Mouse (Mus musculus) MEL (cell line): Measurements from ENCODE around the gene Lamp1. TPM values are rescaled to one million over a fixed set of nuclear protein-coding genes. Genes with fewer than 3 reads are reported as not detected.
A peak's percentile ranks its signal among the peaks of the same experiment; 100 is the strongest.

Experiments
- DNase-seq: peaks from one replicate; pipeline ENCODE4 v3.0.0; 2011; ENCODE audit warnings: low read depth, low spot score
- H3K27ac ChIP-seq: 2 replicates; pipeline ENCODE4 v1.5.1; 2012; ENCODE audit warnings: low read depth, mild to moderate bottlenecking, control low read depth, low read length, moderate library complexity; ENCODE audit not compliant: control insufficient read depth
- H3K27me3 ChIP-seq, 2 experiments: fragments of 150-350 bp in 1 of 2; sonication (generic) in 1 of 2; 2 replicates each; pipeline ENCODE4 v1.6.1; 2012; ENCODE audit warnings: low read length in 2 of 2, mild to moderate bottlenecking in 2 of 2, improper control_type of control experiment in 1 of 2, moderate library complexity in 1 of 2; ENCODE audit not compliant: insufficient read depth in 2 of 2, control insufficient read depth in 1 of 2
- H3K36me3 ChIP-seq, 2 experiments: 2 replicates each; pipeline ENCODE4 v1.6.1; 2012 to 2014; ENCODE audit warnings: low read length in 2 of 2, improper control_type of control experiment in 1 of 2, inconsistent platforms in 1 of 2, mild to moderate bottlenecking in 1 of 2; ENCODE audit not compliant: insufficient read depth in 2 of 2, control insufficient read depth in 1 of 2
- H3K4me1 ChIP-seq, 2 experiments: fragments of 150-350 bp in 1 of 2; sonication (generic) in 1 of 2; 2 replicates each; pipeline ENCODE4 v1.6.1; 2012; ENCODE audit warnings: low read length in 2 of 2, improper control_type of control experiment in 1 of 2, mild to moderate bottlenecking in 1 of 2; ENCODE audit not compliant: insufficient read depth in 2 of 2, control insufficient read depth in 1 of 2
- H3K4me3 ChIP-seq, 2 experiments: fragments of 150-350 bp in 1 of 2; sonication (generic) in 1 of 2; 2 replicates each; pipeline ENCODE4 v1.5.1; 2012; ENCODE audit warnings: low read depth in 2 of 2, low read length in 2 of 2, mild to moderate bottlenecking in 2 of 2, moderate library complexity in 2 of 2, control low read depth in 1 of 2, improper control_type of control experiment in 1 of 2; ENCODE audit not compliant: control insufficient read depth in 1 of 2, insufficient read depth in 1 of 2
- H3K79me2 ChIP-seq: 2 replicates; pipeline ENCODE4 v1.6.1; 2012; ENCODE audit warnings: mild to moderate bottlenecking, low read length, moderate library complexity; ENCODE audit not compliant: control insufficient read depth, poor library complexity, insufficient read depth
- H3K9ac ChIP-seq: 2 replicates; pipeline ENCODE4 v1.6.1; 2012; ENCODE audit warnings: low read depth, mild to moderate bottlenecking, control low read depth, low read length, moderate library complexity; ENCODE audit not compliant: control insufficient read depth, poor library complexity, severe bottlenecking
- H3K9me3 ChIP-seq: fragments of 150-350 bp; sonication (generic); replicated peaks from 2 replicates; pipeline ENCODE4 v1.6.1; 2012; ENCODE audit warnings: mild to moderate bottlenecking, low read length, improper control_type of control experiment, moderate library complexity; ENCODE audit not compliant: insufficient read depth
- BHLHE40 ChIP-seq: IDR thresholded peaks from 2 replicates; pipeline ENCODE4 v1.6.1; 2012; ENCODE audit warnings: low read depth, mild to moderate bottlenecking, inconsistent platforms, low read length, improper control_type of control experiment, borderline replicate concordance
- CHD2 ChIP-seq: IDR thresholded peaks from 2 replicates; pipeline ENCODE4 v1.6.1; 2011; ENCODE audit warnings: low read length, improper control_type of control experiment
- E2F4 ChIP-seq: IDR thresholded peaks from 2 replicates; pipeline ENCODE4 v1.6.1; 2011; ENCODE audit warnings: low read depth, low read length, improper control_type of control experiment, borderline replicate concordance
- EP300 ChIP-seq, 2 experiments: IDR thresholded peaks; 2 replicates each; pipeline ENCODE4 v1.6.1; 2011; ENCODE audit warnings: improper control_type of control experiment in 2 of 2, low read length in 2 of 2, low read depth in 1 of 2, mild to moderate bottlenecking in 1 of 2
- ETS1 ChIP-seq: IDR thresholded peaks from 2 replicates; pipeline ENCODE4 v1.6.1; 2012; ENCODE audit warnings: low read depth, mild to moderate bottlenecking, inconsistent platforms, low read length, improper control_type of control experiment, moderate library complexity
- GABPA ChIP-seq: IDR thresholded peaks from 2 replicates; pipeline ENCODE4 v1.6.1; 2012; ENCODE audit warnings: low read depth, mild to moderate bottlenecking, inconsistent platforms, low read length, improper control_type of control experiment, moderate library complexity
- GATA1 ChIP-seq: IDR thresholded peaks from 2 replicates; pipeline ENCODE4 v1.6.1; 2011; ENCODE audit warnings: low read depth, low read length, improper control_type of control experiment
- HCFC1 ChIP-seq: IDR thresholded peaks from 2 replicates; pipeline ENCODE4 v1.6.1; 2012; ENCODE audit warnings: low read depth, mild to moderate bottlenecking, inconsistent platforms, low read length, improper control_type of control experiment, moderate library complexity
- JUND ChIP-seq: IDR thresholded peaks from 2 replicates; pipeline ENCODE4 v1.6.1; 2011; ENCODE audit warnings: low read depth, mild to moderate bottlenecking, improper control_type of control experiment, low read length
- MAFK ChIP-seq: IDR thresholded peaks from 2 replicates; pipeline ENCODE4 v1.6.1; 2011; ENCODE audit warnings: low read depth, mild to moderate bottlenecking, low read length, improper control_type of control experiment, borderline replicate concordance
- MAX ChIP-seq: IDR thresholded peaks from 2 replicates; pipeline ENCODE4 v1.6.1; 2011; ENCODE audit warnings: low read length, improper control_type of control experiment
- MAZ ChIP-seq: IDR thresholded peaks from 2 replicates; pipeline ENCODE4 v1.6.1; 2012; ENCODE audit warnings: low read depth, mild to moderate bottlenecking, inconsistent platforms, low read length, improper control_type of control experiment
- MXI1 ChIP-seq: IDR thresholded peaks from 2 replicates; pipeline ENCODE4 v1.6.1; 2011; ENCODE audit warnings: mild to moderate bottlenecking, low read depth, low read length, improper control_type of control experiment
- NELFE ChIP-seq: IDR thresholded peaks from 2 replicates; pipeline ENCODE4 v1.6.1; 2011; ENCODE audit warnings: low read depth, low read length, improper control_type of control experiment
- NRF1 ChIP-seq: IDR thresholded peaks from 2 replicates; pipeline ENCODE4 v1.6.1; 2014; ENCODE audit warnings: low read depth, mild to moderate bottlenecking, inconsistent platforms, low read length, improper control_type of control experiment, moderate library complexity; ENCODE audit not compliant: poor library complexity, insufficient read depth, severe bottlenecking
- POLR2A ChIP-seq, 2 experiments: IDR thresholded peaks; 2 replicates each; pipeline ENCODE4 v1.6.1; 2011 to 2012; ENCODE audit warnings: low read length in 2 of 2, mild to moderate bottlenecking in 2 of 2, control low read depth in 1 of 2, improper control_type of control experiment in 1 of 2, low read depth in 1 of 2, moderate library complexity in 1 of 2; ENCODE audit not compliant: control insufficient read depth in 1 of 2, insufficient read depth in 1 of 2, poor library complexity in 1 of 2
- POLR2AphosphoS2 ChIP-seq: IDR thresholded peaks from 2 replicates; pipeline ENCODE4 v1.6.1; 2011; ENCODE audit warnings: low read length, improper control_type of control experiment
- POLR2AphosphoS5 ChIP-seq: IDR thresholded peaks from 2 replicates; pipeline ENCODE4 v1.6.1; 2012; ENCODE audit warnings: low read depth, borderline replicate concordance, mild to moderate bottlenecking, inconsistent platforms, low read length, moderate library complexity, mixed read lengths
- RAD21 ChIP-seq: IDR thresholded peaks from 2 replicates; pipeline ENCODE4 v1.6.1; 2011; ENCODE audit warnings: mild to moderate bottlenecking, low read depth, low read length, improper control_type of control experiment
- RCOR1 ChIP-seq: IDR thresholded peaks from 2 replicates; pipeline ENCODE4 v1.6.1; 2012; ENCODE audit warnings: low read depth, mild to moderate bottlenecking, inconsistent platforms, low read length, improper control_type of control experiment
- SMC3 ChIP-seq: IDR thresholded peaks from 2 replicates; pipeline ENCODE4 v1.6.1; 2011; ENCODE audit warnings: low read depth, low read length, improper control_type of control experiment
- TAL1 ChIP-seq: IDR thresholded peaks from 2 replicates; pipeline ENCODE4 v1.6.1; 2012; ENCODE audit warnings: mild to moderate bottlenecking, inconsistent platforms, low read length, moderate library complexity, mixed read lengths
- TBP ChIP-seq: IDR thresholded peaks from 2 replicates; pipeline ENCODE4 v1.8.0; 2011; ENCODE audit warnings: low read depth, low read length, improper control_type of control experiment
- TCF12 ChIP-seq: IDR thresholded peaks from 2 replicates; pipeline ENCODE4 v1.6.1; 2014; ENCODE audit warnings: low read depth, mild to moderate bottlenecking, inconsistent platforms, low read length, improper control_type of control experiment, moderate library complexity
- UBTF ChIP-seq: IDR thresholded peaks from 2 replicates; pipeline ENCODE4 v1.6.1; 2012; ENCODE audit warnings: low read depth, mild to moderate bottlenecking, inconsistent platforms, low read length, improper control_type of control experiment, moderate library complexity, borderline replicate concordance; ENCODE audit not compliant: insufficient read depth
- USF1 ChIP-seq: IDR thresholded peaks from 2 replicates; pipeline ENCODE4 v1.6.1; 2014; ENCODE audit warnings: low read depth, mild to moderate bottlenecking, inconsistent platforms, low read length, improper control_type of control experiment, moderate library complexity
- ZC3H11A ChIP-seq: IDR thresholded peaks from 2 replicates; pipeline ENCODE4 v1.6.1; 2012; ENCODE audit warnings: low read depth, mild to moderate bottlenecking, inconsistent platforms, low read length, improper control_type of control experiment
- ZKSCAN1 ChIP-seq: IDR thresholded peaks from 2 replicates; pipeline ENCODE4 v1.6.1; 2012; ENCODE audit warnings: low read depth, mild to moderate bottlenecking, inconsistent platforms, low read length, improper control_type of control experiment, moderate library complexity
- ZMIZ1 ChIP-seq: IDR thresholded peaks from 2 replicates; pipeline ENCODE4 v1.6.1; 2012; ENCODE audit warnings: low read depth, mild to moderate bottlenecking, inconsistent platforms, low read length, improper control_type of control experiment, moderate library complexity
- ZNF384 ChIP-seq: IDR thresholded peaks from 2 replicates; pipeline ENCODE4 v1.6.1; 2012; ENCODE audit warnings: low read depth, mild to moderate bottlenecking, inconsistent platforms, low read length, improper control_type of control experiment
- polyA plus RNA-seq, 2 experiments: library from polyadenylated mRNA; stranded (reverse) in 1 of 2; unstranded in 1 of 2; fragments of >175 nt in 1 of 2; fragments of >200 nt in 1 of 2; gene quantifications; 2 replicates each; pipeline versions ENCODE4 v1.2.1 to v1.2.4; 2012; ENCODE audit warnings: low replicate concordance in 2 of 2, low read depth in 1 of 2; ENCODE audit not compliant: insufficient read length in 2 of 2, insufficient read depth in 1 of 2, missing spikeins in 1 of 2
- total RNA-seq: library from RNA; depleted of rRNA; stranded (reverse); fragments of 300-350 nt; gene quantifications from 2 replicates; pipeline ENCODE4 v1.2.3, GENCODE M21; 2012

Lamp1 gene
- total and polyA plus RNA-seq, 3 experiments: 109 to 233 (median 191) TPM

- Histone ChIP-seq H3K9ac (no peak overlapping the region), H3K4me1 (peaks cover 23 to 51% of the 10 kb centered on the region in 2 experiments), H3K27me3 (no peaks in the 10 kb centered on the region)
These were observed 50.8 kb downstream of the Lamp1 start for GRCm38 (mm10) chr8:13209770-13210169.

GRCm38 (mm10) chr8:13213479-13214268 lies 54.7 kb downstream of the Lamp1 start:
- peak overlapping the region; percentile 34 to 79 for H3K4me3 ChIP-seq
- H3K36me3 ChIP-seq: peaks cover 0 to 12% of the 10 kb centered on the region in 2 experiments; a peak in 2 of 4 replicates
- no peaks in the 10 kb centered on the region for H3K9me3 ChIP-seq
- H3K9ac ChIP-seq: peak overlapping the region; percentile 62
- H3K27ac ChIP-seq: peak overlapping the region; percentile 16
- peaks cover 7 to 25% of the 10 kb centered on the region in 2 experiments for H3K4me1 ChIP-seq
- DNase-seq: peak; percentile 94
- H3K27me3 ChIP-seq: no peaks in the 10 kb centered on the region
- H3K79me2 ChIP-seq: no peaks in the 10 kb centered on the region
- TF ChIP-seq POLR2A (IDR thresholded peaks at IDR 0.05; ENCODE audit: control insufficient read depth in 1 of 2, insufficient read depth in 1 of 2, low read depth in 1 of 2, low read length in 2 of 2, poor library complexity in 1 of 2) (peak in 1 of 2 experiments; percentile 46; a peak in 1 of 4 replicates), MXI1 (peak; percentile 74), GATA1 (no peak), POLR2AphosphoS2 (no peak), MAX (0 out of 2 replicates have a peak, but pooled peaks have one; percentile 40), ZC3H11A (peak; percentile 96), GABPA (no peak), MAZ (peak; percentile 78; the same call in 1 of the 2 replicates), ETS1 (peak; percentile 82), EP300 (IDR thresholded peaks at IDR 0.05; ENCODE audit: low read depth in 1 of 2, low read length in 2 of 2) (no peak; a peak in 1 of 4 replicates), HCFC1 (peak; percentile 55; the same call in 1 of the 2 replicates), UBTF (no peak), JUND (no peak), TBP (no peak), NRF1 (0 out of 2 replicates have a peak, but pooled peaks have one; percentile 13), MAFK (0 out of 2 replicates have a peak, but pooled peaks have one; percentile 16), ZNF384 (no peak; the same call in 1 of the 2 replicates), E2F4 (no peak), RAD21 (peak; percentile 99), USF1 (peak; percentile 75), POLR2AphosphoS5 (no peak), ZKSCAN1 (no peak), BHLHE40 (no peak; the same call in 1 of the 2 replicates), CHD2 (peak; percentile 12; the same call in 1 of the 2 replicates), TCF12 (peak; percentile 73), SMC3 (peak; percentile 97)

More at GRCm38 (mm10) chr8:13209770-13210169, 50.8 kb downstream of the Lamp1 start:
- Histone ChIP-seq H3K4me3 (no peak overlapping the region), H3K36me3 (peaks cover 0 to 30% of the 10 kb centered on the region in 2 experiments; a peak in 2 of 4 replicates), H3K79me2 (no peaks in the 10 kb centered on the region), H3K27ac (no peak overlapping the region), H3K9me3 (no peaks in the 10 kb centered on the region)
- no peak for DNase-seq
- TF ChIP-seq NELFE (no peak), RCOR1 (no peak), HCFC1 (no peak), POLR2AphosphoS5 (no peak), MAX (no peak), ZKSCAN1 (no peak), POLR2A (IDR thresholded peaks at IDR 0.05; ENCODE audit: control insufficient read depth in 1 of 2, insufficient read depth in 1 of 2, low read depth in 1 of 2, low read length in 2 of 2, poor library complexity in 1 of 2) (no peak), ZMIZ1 (no peak), ETS1 (no peak), TAL1 (no peak)
